Mouse (Mus musculus) hindbrain, embryonic 13.5 days (tissue): ENCODE measurements at regions not wholly inside any gene's neighbourhood (a gene's known extent, or its start where the extent isn't known, plus 50 kb on each side); places are given as distances from the start of the nearest gene placed in this dataset.
"Not testable (repeated sequence)": the region's sequence is repeated elsewhere in the genome, so short reads cannot be mapped to it uniquely, and the experiment has no call there.

ENCODE experiments used
- ATAC-seq: fragments of 200-750 bp; cut with Nextera tagmentation; 2 replicates; pipeline ENCODE4 v1.8.0; 2017; ENCODE audit warnings: moderate TSS enrichment; ENCODE audit not compliant: low FRiP score
- H3K27ac ChIP-seq: fragments of 300-500 bp; sonication (generic); 2 replicates; pipeline ENCODE4 v1.5.1; 2015; ENCODE audit warnings: inconsistent platforms, mild to moderate bottlenecking, moderate library complexity
- H3K27me3 ChIP-seq: fragments of 300-500 bp; sonication (generic); 2 replicates; pipeline ENCODE4 v1.6.1; 2015; ENCODE audit warnings: mild to moderate bottlenecking, inconsistent platforms
- H3K36me3 ChIP-seq: fragments of 300-500 bp; sonication (generic); 2 replicates; pipeline ENCODE4 v1.6.1; 2015; ENCODE audit warnings: mild to moderate bottlenecking, inconsistent platforms
- H3K4me1 ChIP-seq: fragments of 300-500 bp; sonication (generic); replicated peaks from 2 replicates; pipeline ENCODE4 v1.6.1; 2015; ENCODE audit warnings: inconsistent platforms
- H3K4me2 ChIP-seq: fragments of 300-500 bp; sonication (generic); 2 replicates; pipeline ENCODE4 v1.6.1; 2015; ENCODE audit warnings: inconsistent platforms, mild to moderate bottlenecking, moderate library complexity
- H3K4me3 ChIP-seq: fragments of 300-500 bp; sonication (generic); 2 replicates; pipeline ENCODE4 v1.5.1; 2015; ENCODE audit warnings: mild to moderate bottlenecking, inconsistent platforms
- H3K9ac ChIP-seq: fragments of 300-500 bp; sonication (generic); 2 replicates; pipeline ENCODE4 v1.6.1; 2015; ENCODE audit warnings: mild to moderate bottlenecking, inconsistent platforms
- H3K9me3 ChIP-seq: fragments of 300-500 bp; sonication (generic); 2 replicates; pipeline ENCODE4 v1.6.1; 2016; ENCODE audit warnings: inconsistent platforms
- WGBS: fragments of 180-500 bp; shearing (Covaris S2); methylation state at CpG from one replicate; pipeline ENCODE4 v1.1.7; 2015; 5-methylcytosine and 5-hydroxymethylcytosine counted together

GRCm38 (mm10) chr2:17932932-17933790 is 63.6 kb downstream of the H2al2a start:
- H3K4me1 ChIP-seq, result peaks cover 14% of the 10 kb centered on the region

DNA sequence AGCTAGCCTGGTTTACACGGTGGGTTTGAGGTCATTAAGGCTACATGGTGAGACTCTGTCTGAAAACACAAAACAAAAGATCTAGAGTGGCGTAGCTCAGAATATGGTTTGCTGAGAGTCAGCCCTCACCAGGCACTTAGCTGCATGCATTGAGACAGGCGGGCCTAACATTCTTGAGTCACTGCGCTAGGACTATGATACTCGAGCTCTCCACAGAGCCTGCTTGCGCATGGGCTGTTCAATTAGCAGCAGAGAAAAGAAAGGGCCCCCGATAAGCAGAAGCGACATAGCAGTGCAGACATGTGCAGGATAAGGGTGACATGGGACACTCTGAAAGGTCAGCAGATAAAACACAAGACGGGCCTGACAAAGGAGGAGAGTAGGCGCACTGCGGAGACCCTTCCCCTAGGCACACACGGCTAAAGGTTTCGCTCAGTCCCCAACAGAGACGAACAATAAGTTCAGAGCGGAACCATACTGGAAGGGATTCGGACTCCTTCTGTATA is 64.3 kb downstream of the H2al2a start:
- Histone ChIP-seq H3K36me3 (no peaks in the 10 kb centered on the region; the same call in 1 of the 2 replicates), H3K9ac (peak overlapping the region; percentile 43), H3K27ac (0 out of 2 replicates have a peak overlapping the region, but pooled peaks have one; percentile 36), H3K9me3 (0 out of 2 replicates have a peak, but pooled peaks cover 4% of the 10 kb centered on the region), H3K27me3 (no peaks in the 10 kb centered on the region), H3K4me3 (peak overlapping the region; percentile 32), H3K4me2 (peak overlapping the region; percentile 51), H3K4me1 (peaks cover 14% of the 10 kb centered on the region)
- peak; percentile 84 for ATAC-seq
- 15% methylated on average over 16 of the region's 16 CpGs for WGBS

More at GRCm38 (mm10) chr2:17932932-17933790, 63.6 kb downstream of the H2al2a start:
- H3K4me3 ChIP-seq, result peak overlapping the region; percentile 32
- ATAC-seq, result peak; percentile 84
- 0 out of 2 replicates have a peak, but pooled peaks cover 4% of the 10 kb centered on the region for H3K9me3 ChIP-seq
- peak overlapping the region; percentile 43 for H3K9ac ChIP-seq
- 14% methylated on average over 15 of the region's 15 CpGs for WGBS
- peak overlapping the region; percentile 51 for H3K4me2 ChIP-seq
- H3K27ac ChIP-seq, result no peak overlapping the region
- H3K27me3 ChIP-seq, result no peaks in the 10 kb centered on the region
- H3K36me3 ChIP-seq, result no peaks in the 10 kb centered on the region; the same call in 1 of the 2 replicates

DNA sequence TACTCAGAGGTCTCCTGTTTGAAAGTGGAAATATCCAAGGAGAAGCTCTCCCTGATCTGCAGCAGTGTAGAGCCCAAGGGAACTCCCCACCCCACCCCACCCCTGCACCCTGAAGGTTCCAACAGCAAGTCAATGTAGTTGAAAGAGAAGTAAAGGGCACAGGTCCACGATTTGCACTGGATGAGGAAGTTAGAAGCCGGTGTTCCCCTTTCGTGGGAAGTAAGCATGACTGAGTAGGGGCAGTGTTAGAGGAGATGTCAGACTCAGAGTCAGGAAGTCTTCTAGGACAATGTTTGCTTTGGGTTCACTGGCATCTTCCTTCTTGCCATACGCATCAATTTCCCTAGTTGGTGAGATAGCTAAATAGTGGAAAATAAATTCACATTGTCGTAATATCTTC is 64.9 kb downstream of the H2al2a start:
- Histone ChIP-seq H3K27ac (no peak overlapping the region), H3K9ac (no peak overlapping the region), H3K27me3 (no peaks in the 10 kb centered on the region), H3K4me1 (peaks cover 14% of the 10 kb centered on the region), H3K36me3 (no peaks in the 10 kb centered on the region; the same call in 1 of the 2 replicates), H3K9me3 (0 out of 2 replicates have a peak, but pooled peaks cover 4% of the 10 kb centered on the region), H3K4me3 (no peak overlapping the region), H3K4me2 (no peak overlapping the region)
- 87% methylated on average over 5 of the region's 5 CpGs for WGBS
- ATAC-seq, result no peak

- H3K4me3 ChIP-seq, result no peak overlapping the region
- no peaks in the 10 kb centered on the region for H3K36me3 ChIP-seq
- H3K4me2 ChIP-seq, result no peak overlapping the region
- no peak overlapping the region for H3K27ac ChIP-seq
- no peak overlapping the region for H3K9ac ChIP-seq
- no peaks in the 10 kb centered on the region for H3K9me3 ChIP-seq
- ATAC-seq, result no peak
- 85% methylated on average over 1 of the region's 1 CpGs for WGBS
- no peaks in the 10 kb centered on the region for H3K27me3 ChIP-seq
- H3K4me1 ChIP-seq, result peaks cover 4% of the 10 kb centered on the region; the same call in 1 of the 2 replicates
These were observed 77.7 kb downstream of the H2al2a start for GRCm38 (mm10) chr2:17918861-17919648.

DNA sequence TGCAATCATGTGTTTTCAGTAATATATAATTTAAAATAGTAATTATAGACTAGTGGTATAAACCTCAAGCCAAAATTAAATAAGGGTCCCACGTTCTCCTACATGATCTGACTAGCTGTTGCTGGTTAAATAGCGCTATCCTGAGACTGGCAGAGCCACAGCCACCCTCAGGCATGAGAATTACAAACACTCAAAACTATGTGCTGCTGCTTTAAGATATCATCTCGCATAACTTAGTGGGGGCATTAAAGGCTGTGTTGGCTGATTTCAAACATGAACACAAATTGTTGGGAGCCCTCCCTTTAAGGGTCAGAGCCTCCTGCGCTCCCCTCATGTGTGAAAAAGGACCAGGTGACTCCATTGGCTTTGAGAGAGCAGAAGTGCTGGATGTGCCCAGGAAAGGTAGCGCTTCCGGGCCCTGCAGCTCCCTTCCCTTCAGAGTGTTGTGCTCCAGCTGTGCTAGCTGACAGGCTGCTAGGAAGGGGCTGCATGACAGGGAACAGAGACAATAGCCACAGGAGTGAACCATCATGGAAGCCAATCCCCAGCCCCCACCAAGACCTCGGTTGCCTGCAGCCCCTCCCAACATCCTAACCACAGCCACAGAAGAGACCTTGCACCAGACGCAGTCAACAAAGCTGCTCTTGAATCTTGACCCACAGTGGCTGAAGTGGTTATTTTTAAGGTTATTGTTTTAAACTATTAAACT is 79.4 kb downstream of the H2al2a start:
- no peak for ATAC-seq
- H3K36me3 ChIP-seq, result no peaks in the 10 kb centered on the region
- 23% methylated on average over 8 of the region's 8 CpGs for WGBS

DNA sequence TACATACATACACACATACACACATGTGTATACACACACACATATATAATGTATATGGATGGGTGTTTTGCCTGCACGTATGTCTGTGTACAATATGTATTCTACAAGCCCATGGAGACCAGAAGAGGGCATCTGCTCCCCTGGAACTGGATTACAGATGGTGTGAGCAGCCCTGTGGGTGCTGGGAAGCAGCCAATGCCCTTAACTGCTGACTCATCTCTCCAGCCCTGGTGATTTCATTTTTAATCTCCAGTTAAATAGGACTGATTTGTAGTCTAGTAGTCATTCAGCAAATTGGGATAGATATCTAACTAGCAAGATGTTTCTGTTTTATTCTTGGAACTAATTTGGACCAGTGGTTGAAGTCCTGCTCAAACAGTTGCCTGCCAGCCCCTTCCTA is 94.1 kb downstream of the H2al2a start:
- no peak for ATAC-seq
- H3K27ac ChIP-seq, result no peak overlapping the region
- 91% methylated on average over 1 of the region's 1 CpGs for WGBS
- H3K9ac ChIP-seq, result no peak overlapping the region
- no peak overlapping the region for H3K4me2 ChIP-seq
- H3K36me3 ChIP-seq, result no peaks in the 10 kb centered on the region
- H3K9me3 ChIP-seq, result no peaks in the 10 kb centered on the region
- no peaks in the 10 kb centered on the region for H3K4me1 ChIP-seq
- H3K4me3 ChIP-seq, result no peak overlapping the region
- no peaks in the 10 kb centered on the region; the same call in 1 of the 2 replicates for H3K27me3 ChIP-seq

More for the DNA sequence above, 79.4 kb downstream of the H2al2a start:
- no peak overlapping the region for H3K27ac ChIP-seq
- H3K27me3 ChIP-seq, result no peaks in the 10 kb centered on the region
- H3K9me3 ChIP-seq, result no peaks in the 10 kb centered on the region
- peaks cover 4% of the 10 kb centered on the region; the same call in 1 of the 2 replicates for H3K4me1 ChIP-seq
- H3K4me3 ChIP-seq, result no peak overlapping the region
- no peak overlapping the region for H3K9ac ChIP-seq
- H3K4me2 ChIP-seq, result no peak overlapping the region

GRCm38 (mm10) chr2:17900202-17900601 is 96.6 kb downstream of the H2al2a start:
- no peak overlapping the region for H3K4me2 ChIP-seq
- 48% methylated on average over 8 of the region's 8 CpGs for WGBS
- no peaks in the 10 kb centered on the region for H3K4me1 ChIP-seq
- no peaks in the 10 kb centered on the region; the same call in 1 of the 2 replicates for H3K27me3 ChIP-seq
- H3K4me3 ChIP-seq, result no peak overlapping the region
- no peak for ATAC-seq
- H3K9me3 ChIP-seq, result no peaks in the 10 kb centered on the region
- H3K36me3 ChIP-seq, result no peaks in the 10 kb centered on the region
- H3K27ac ChIP-seq, result no peak overlapping the region
- no peak overlapping the region for H3K9ac ChIP-seq

DNA sequence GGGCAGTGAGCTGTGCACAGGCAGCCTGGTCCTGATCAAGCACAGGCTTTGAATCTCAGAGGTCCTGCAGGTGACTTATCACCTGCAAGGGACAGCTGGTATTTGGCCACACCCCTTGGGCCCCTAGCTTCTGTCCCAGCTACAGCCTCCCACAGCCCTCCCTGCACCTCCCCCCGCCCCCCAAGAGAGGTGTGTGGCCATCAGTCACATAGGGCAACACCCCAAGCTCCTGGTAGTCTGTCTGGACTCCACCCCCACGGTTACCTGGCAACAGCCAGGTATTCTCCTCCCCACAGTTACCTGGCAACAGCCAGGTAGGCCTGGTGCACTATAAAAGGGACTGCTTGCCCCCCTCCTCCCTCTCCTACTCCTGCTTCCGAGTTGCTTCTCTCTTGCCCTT is 98.0 kb downstream of the H2al2a start:
- no peak for ATAC-seq
- no peak overlapping the region for H3K4me2 ChIP-seq
- no peaks in the 10 kb centered on the region for H3K4me1 ChIP-seq
- no peaks in the 10 kb centered on the region for H3K36me3 ChIP-seq
- H3K9ac ChIP-seq, result no peak overlapping the region
- WGBS, result 25% methylated on average over 3 of the region's 3 CpGs
- H3K9me3 ChIP-seq, result no peaks in the 10 kb centered on the region
- H3K4me3 ChIP-seq, result no peak overlapping the region
- no peak overlapping the region for H3K27ac ChIP-seq
- H3K27me3 ChIP-seq, result no peaks in the 10 kb centered on the region; the same call in 1 of the 2 replicates

DNA sequence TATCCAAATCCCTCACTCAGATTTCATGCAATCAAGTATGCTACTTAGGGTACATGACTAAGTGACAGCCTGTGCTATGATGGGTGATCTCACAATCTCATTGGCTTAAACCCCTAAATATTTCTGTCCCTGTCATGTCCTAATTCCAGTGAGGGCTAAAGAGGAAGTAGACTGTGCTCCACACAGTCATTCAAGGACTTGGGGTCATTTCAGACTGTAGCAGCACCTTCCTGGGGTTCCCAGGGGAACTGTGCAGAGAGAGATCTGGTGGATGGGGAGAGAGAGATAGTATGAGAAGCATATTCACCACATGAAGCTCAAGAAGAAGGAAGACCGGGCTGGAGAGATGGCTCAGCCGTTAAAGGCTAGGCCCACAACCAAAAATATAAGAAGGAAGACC is 100.7 kb downstream of the H2al2a start:
- ATAC-seq, result no peak
- WGBS, result 96% methylated on average over 2 of the region's 2 CpGs
- Histone ChIP-seq H3K36me3 (no peaks in the 10 kb centered on the region), H3K4me3 (no peak overlapping the region), H3K9me3 (no peaks in the 10 kb centered on the region), H3K9ac (no peak overlapping the region), H3K4me1 (no peaks in the 10 kb centered on the region), H3K27ac (no peak overlapping the region), H3K27me3 (no peaks in the 10 kb centered on the region; the same call in 1 of the 2 replicates), H3K4me2 (no peak overlapping the region)

GRCm38 (mm10) chr2:17892661-17893060 is 104.1 kb downstream of the H2al2a start:
- H3K9me3 ChIP-seq, H3K27me3 ChIP-seq, H3K4me2 ChIP-seq, ATAC-seq, H3K27ac ChIP-seq, H3K4me3 ChIP-seq, H3K36me3 ChIP-seq, H3K4me1 ChIP-seq, H3K9ac ChIP-seq: not testable (repeated sequence)
- 94% methylated on average over 7 of the region's 7 CpGs for WGBS

DNA sequence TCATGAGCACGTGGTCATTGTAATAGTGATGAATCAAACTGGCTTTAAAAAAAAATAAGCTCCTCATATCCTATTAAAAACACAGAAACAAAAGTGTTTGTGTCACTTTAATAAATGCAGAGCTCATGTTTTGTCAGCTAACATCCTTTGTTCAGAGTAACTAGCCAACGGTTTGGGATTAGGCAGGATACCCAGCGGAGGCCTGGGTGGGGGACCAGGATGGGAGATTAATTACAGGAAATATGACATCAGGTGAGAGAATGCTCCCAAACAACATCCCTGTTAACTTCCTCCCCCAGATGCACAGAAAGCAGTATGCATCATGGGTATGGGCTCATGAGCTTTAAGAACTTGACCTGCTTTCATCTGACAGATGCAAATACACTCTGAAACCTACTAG is 109.1 kb downstream of the H2al2a start:
- no peaks in the 10 kb centered on the region for H3K4me1 ChIP-seq
- no peak for ATAC-seq
- no peaks in the 10 kb centered on the region for H3K36me3 ChIP-seq
- WGBS, result 49% methylated on average over 3 of the region's 3 CpGs
- H3K9ac ChIP-seq, result no peak overlapping the region
- H3K27me3 ChIP-seq, result no peaks in the 10 kb centered on the region
- H3K4me3 ChIP-seq, result no peak overlapping the region
- no peaks in the 10 kb centered on the region for H3K9me3 ChIP-seq
- H3K4me2 ChIP-seq, result no peak overlapping the region
- H3K27ac ChIP-seq, result no peak overlapping the region

GRCm38 (mm10) chr2:17882389-17882788 is 114.4 kb downstream of the H2al2a start:
- ATAC-seq, result no peak
- Histone ChIP-seq H3K4me2 (no peak overlapping the region), H3K27ac (no peak overlapping the region), H3K27me3 (no peaks in the 10 kb centered on the region), H3K4me3 (no peak overlapping the region), H3K9me3 (no peaks in the 10 kb centered on the region), H3K9ac (no peak overlapping the region), H3K36me3 (no peaks in the 10 kb centered on the region), H3K4me1 (peaks cover 8% of the 10 kb centered on the region)
- WGBS, result 78% methylated on average over 12 of the region's 12 CpGs
